Mouse (Mus musculus) stomach, embryonic 16.5 days (tissue): ENCODE measurements around the gene Sars. TPM values are rescaled to one million over a fixed set of nuclear protein-coding genes. Genes with fewer than 3 reads are reported as not detected.

Source experiments
- ATAC-seq: fragments of 200-750 bp; cut with Nextera tagmentation; 2 replicates; pipeline ENCODE4 v1.8.0; 2017; ENCODE audit warnings: moderate number of reproducible peaks, moderate TSS enrichment; ENCODE audit not compliant: insufficient read depth, low FRiP score
- H3K27ac ChIP-seq: fragments of 300-500 bp; sonication (generic); 2 replicates; pipeline ENCODE4 v1.5.1; 2014; ENCODE audit warnings: low read length
- H3K27me3 ChIP-seq: fragments of 300-500 bp; sonication (generic); 2 replicates; pipeline ENCODE4 v1.6.1; 2014; ENCODE audit warnings: low read length, control low read depth, mixed read lengths; ENCODE audit not compliant: control insufficient read depth, insufficient read depth
- H3K36me3 ChIP-seq: fragments of 300-500 bp; sonication (generic); 2 replicates; pipeline ENCODE4 v1.6.1; 2014; ENCODE audit warnings: low read length; ENCODE audit not compliant: control insufficient read depth, insufficient read depth
- H3K4me1 ChIP-seq: fragments of 300-500 bp; sonication (generic); 2 replicates; pipeline ENCODE4 v1.6.1; 2014; ENCODE audit warnings: low read length, control low read depth, mixed read lengths; ENCODE audit not compliant: control insufficient read depth, insufficient read depth
- H3K4me2 ChIP-seq: fragments of 300-500 bp; sonication (generic); 2 replicates; pipeline ENCODE4 v1.6.1; 2014; ENCODE audit warnings: low read depth, low read length, mixed read lengths
- H3K4me3 ChIP-seq: fragments of 300-500 bp; sonication (generic); replicated peaks from 2 replicates; pipeline ENCODE4 v1.5.1; 2014; ENCODE audit warnings: mild to moderate bottlenecking, low read length
- H3K9ac ChIP-seq: fragments of 300-500 bp; sonication (generic); 2 replicates; pipeline ENCODE4 v1.6.1; 2014; ENCODE audit warnings: low read length
- H3K9me3 ChIP-seq: fragments of 300-500 bp; sonication (generic); replicated peaks from 2 replicates; pipeline ENCODE4 v1.6.1; 2016; ENCODE audit warnings: low read length, control low read depth; ENCODE audit not compliant: control insufficient read depth
- WGBS: fragments of 180-500 bp; shearing (Covaris S2); extraction: QIAGEN DNeasy Blood & Tissue Kit; methylation state at CpG from one replicate; pipeline ENCODE4 v1.1.7; 2014; 5-methylcytosine and 5-hydroxymethylcytosine counted together
- polyA plus RNA-seq: library from polyadenylated mRNA; unstranded; fragments of >200 nt; fragmentation: Nextera tagmentation; extraction: Ambion mirVana; gene quantifications from 2 replicates; pipeline ENCODE4 v1.2.1, GENCODE M21; 2015

Gene Sars
- 144 and 146 TPM in 2 replicates for polyA plus RNA-seq

DNA sequence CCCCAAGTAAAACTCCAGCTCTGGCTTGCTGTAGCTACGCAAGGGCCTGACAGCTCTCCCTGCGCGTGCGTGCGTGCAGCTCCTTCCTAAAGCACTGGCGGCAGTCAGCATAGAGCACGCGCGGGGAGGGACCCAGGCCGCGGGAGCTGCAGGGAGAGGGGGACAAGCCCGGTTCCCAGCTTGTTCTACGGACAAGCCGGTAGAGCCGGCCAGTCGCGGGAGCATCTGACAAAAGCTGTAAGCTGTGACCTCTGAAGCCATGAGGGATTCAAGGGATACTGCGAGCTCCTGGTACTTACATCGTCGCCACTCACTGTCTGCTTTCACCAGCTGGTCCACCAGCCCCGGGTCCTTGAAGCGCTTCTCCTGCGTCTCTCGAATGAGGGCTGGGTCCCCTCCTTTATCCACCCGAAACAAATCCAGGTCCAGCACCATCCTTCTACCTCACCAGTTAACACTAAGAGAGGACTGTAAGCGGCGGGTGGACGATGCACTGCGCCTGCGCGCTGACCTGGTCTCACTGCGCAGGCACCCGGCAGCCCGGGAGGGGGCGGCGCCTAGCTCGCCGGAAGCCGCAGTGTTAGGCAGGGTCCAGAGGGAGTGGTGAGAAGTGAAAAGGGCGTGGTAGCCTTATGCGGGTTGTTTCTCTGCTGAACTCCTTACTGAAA, at the start of gene Sars:
Gene Sars, minus strand, starts transcription at position 512 of the 668 bp plus-strand sequence.
- no peaks in the 10 kb centered on the region for H3K27me3 ChIP-seq
- peaks cover 19% of the 10 kb centered on the region for H3K4me1 ChIP-seq
- no peaks in the 10 kb centered on the region for H3K36me3 ChIP-seq
- H3K4me3 ChIP-seq, result peak within 1 kb of the TSS; percentile 95
- WGBS, result under 1% methylated on average over 41 of the region's 41 CpGs
- peak within 1 kb of the TSS; percentile 92 for H3K4me2 ChIP-seq
- peak within 1 kb of the TSS; percentile 94 for H3K27ac ChIP-seq
- peak within 1 kb of the TSS; percentile 92 for H3K9ac ChIP-seq
- peak; percentile 97 for ATAC-seq
- no peaks in the 10 kb centered on the region for H3K9me3 ChIP-seq

DNA sequence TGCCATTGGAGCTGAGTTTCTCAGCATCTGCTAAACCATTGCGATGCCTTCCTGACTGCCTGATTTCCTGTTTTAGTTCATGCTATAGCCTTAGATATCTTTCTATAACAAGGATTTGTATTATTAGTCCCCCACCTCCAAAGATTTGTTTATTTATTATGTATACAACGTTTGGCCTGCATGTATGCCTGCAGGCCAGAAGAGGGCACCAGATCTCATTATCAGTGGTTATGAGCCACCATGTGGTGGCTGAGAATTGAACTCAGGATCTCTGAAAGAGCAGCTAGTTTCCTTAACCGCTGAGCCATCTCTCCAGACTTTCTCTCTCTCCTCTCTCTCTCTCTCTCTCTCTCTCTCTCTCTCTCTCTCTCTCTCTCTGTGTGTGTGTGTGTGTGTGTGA, 45.0 kb upstream of the Sars start:
- ATAC-seq, result no peak
- H3K4me2 ChIP-seq, result no peak overlapping the region
- no peak overlapping the region for H3K27ac ChIP-seq
- no peaks in the 10 kb centered on the region for H3K27me3 ChIP-seq
- WGBS, result 41% methylated on average over 3 of the region's 3 CpGs
- H3K36me3 ChIP-seq, result no peaks in the 10 kb centered on the region
- H3K4me1 ChIP-seq, result no peaks in the 10 kb centered on the region
- no peak overlapping the region for H3K9ac ChIP-seq
- H3K4me3 ChIP-seq, result no peak overlapping the region
- no peaks in the 10 kb centered on the region for H3K9me3 ChIP-seq

DNA sequence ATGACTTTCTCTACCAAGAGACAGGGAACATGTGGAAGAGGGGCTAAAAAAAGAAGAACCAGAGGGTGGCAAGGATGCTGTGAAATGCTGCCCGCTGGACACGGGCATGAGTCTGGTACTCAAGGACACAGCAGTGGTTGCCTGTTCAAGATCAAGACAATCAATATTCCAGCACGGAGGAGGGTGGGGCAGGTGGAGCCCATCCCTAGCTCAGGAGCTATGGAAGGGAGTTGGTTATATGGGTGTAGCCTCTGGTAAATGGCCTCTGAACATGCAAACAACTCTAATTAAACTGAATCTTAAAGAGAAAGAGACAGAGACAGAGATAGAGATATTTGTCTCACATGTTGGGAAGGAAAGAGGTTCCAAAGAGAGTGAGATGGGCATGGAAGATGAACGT, 39.7 kb upstream of the Sars start:
- H3K4me3 ChIP-seq, result no peak overlapping the region
- no peak overlapping the region for H3K4me2 ChIP-seq
- 77% methylated on average over 4 of the region's 4 CpGs for WGBS
- no peaks in the 10 kb centered on the region for H3K36me3 ChIP-seq
- peak; percentile 74 for ATAC-seq
- H3K4me1 ChIP-seq, result no peaks in the 10 kb centered on the region
- H3K27ac ChIP-seq, result no peak overlapping the region
- no peaks in the 10 kb centered on the region for H3K27me3 ChIP-seq
- no peak overlapping the region for H3K9ac ChIP-seq
- 0 out of 2 replicates have a peak, but pooled peaks cover 5% of the 10 kb centered on the region for H3K9me3 ChIP-seq

DNA sequence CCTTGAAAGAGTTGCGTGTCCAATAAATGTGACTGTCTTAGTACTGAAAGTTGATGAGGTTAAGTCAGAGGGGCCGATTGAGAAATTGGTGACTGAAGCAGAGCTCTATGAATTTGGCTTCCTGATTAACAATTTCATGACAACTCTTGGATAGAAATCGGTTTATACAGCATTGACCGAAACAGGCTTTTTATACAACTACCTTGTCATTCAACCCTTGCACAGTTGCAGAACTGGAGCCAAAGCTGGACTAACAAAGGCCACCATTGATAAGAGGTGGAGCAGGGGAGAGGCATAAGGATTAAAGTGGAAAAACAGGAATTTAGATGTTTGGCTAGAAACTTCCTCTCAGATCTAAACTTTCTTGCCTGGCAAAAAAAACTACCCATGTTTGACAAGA, 33.8 kb upstream of the Sars start:
- Histone ChIP-seq H3K4me3 (no peak overlapping the region), H3K27me3 (no peaks in the 10 kb centered on the region), H3K4me1 (peaks cover 19% of the 10 kb centered on the region), H3K9me3 (0 out of 2 replicates have a peak, but pooled peaks cover 5% of the 10 kb centered on the region), H3K27ac (peak overlapping the region; percentile 88), H3K9ac (no peak overlapping the region), H3K36me3 (no peaks in the 10 kb centered on the region), H3K4me2 (no peak overlapping the region)
- no peak for ATAC-seq
- 61% methylated on average over 4 of the region's 4 CpGs for WGBS

DNA sequence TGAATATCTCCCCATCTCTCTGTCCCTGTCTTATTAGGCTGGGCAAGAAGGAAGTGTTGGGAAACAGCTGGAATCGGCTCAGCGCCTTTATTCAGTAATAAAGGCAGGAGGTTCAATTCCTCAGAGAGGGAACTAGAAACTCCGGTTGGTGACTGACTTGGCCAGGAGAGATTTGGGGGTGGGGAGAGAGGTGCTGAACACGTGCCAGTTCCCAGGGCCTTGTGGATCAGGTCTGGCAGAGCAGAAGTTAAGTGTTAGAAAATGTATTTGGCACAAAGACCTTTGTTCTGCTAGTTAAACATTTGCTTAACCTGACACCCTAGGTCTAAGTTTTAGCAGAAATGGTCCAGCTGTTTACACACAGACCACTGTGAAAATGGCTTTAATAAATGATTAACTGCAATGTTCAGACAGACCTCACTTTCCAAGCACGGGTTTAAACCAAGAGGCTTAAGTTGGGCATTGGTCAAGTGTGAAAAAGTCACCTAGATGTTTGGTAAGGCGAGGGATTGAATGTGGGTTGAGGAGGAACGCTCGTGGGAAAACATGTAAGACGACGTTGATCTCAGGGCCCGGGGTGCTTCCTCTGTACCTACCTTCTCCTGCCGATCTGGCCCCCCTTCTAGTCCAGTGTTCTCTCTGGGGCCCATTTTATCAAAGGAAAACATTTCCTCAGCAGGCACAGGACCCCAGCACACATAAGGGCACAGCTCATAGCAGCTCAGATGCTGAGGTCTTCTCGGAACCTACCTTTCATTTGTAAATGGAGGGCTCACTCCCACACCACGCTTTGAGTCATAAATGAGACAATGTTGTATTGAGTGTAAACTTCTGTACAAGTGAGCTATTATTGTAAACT, 32.0 kb upstream of the Sars start:
- peak; percentile 89 for ATAC-seq
- 23% methylated on average over 14 of the region's 14 CpGs for WGBS

DNA sequence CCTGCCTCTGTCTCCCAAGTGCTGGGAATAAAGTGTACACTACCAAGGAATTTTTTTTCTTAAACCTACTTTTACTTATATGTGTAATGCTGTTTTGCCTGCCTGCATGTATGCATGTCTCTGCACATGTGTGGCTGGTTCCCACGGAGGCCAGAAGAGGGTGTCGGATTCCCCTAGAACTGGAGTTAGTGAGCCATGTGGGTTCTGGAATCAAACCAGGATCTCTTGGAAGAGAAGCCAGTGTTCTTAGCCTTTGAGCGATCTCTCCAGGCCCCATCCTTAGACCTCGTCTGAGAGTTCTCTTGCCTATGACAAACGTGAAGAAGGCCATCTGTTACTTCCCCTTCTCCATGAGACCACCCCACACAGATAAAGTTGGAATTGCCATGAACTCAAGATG, 30.5 kb upstream of the Sars start:
- no peaks in the 10 kb centered on the region for H3K27me3 ChIP-seq
- H3K36me3 ChIP-seq, result no peaks in the 10 kb centered on the region
- ATAC-seq, result peak; percentile 6; the same call in 1 of the 2 replicates
- H3K27ac ChIP-seq, result peak overlapping the region; percentile 88
- no peaks in the 10 kb centered on the region for H3K9me3 ChIP-seq
- H3K4me3 ChIP-seq, result no peak overlapping the region
- no peak overlapping the region for H3K4me2 ChIP-seq
- H3K4me1 ChIP-seq, result peaks cover 19% of the 10 kb centered on the region
- 57% methylated on average over 5 of the region's 5 CpGs for WGBS
- no peak overlapping the region for H3K9ac ChIP-seq

More for the DNA sequence above, 32.0 kb upstream of the Sars start:
- H3K4me2 ChIP-seq, result 0 out of 2 replicates have a peak overlapping the region, but pooled peaks have one; percentile 16
- H3K27me3 ChIP-seq, result no peaks in the 10 kb centered on the region
- H3K4me1 ChIP-seq, result peaks cover 19% of the 10 kb centered on the region
- H3K36me3 ChIP-seq, result no peaks in the 10 kb centered on the region
- H3K9me3 ChIP-seq, result no peaks in the 10 kb centered on the region
- peak overlapping the region; percentile 88 for H3K27ac ChIP-seq
- no peak overlapping the region for H3K4me3 ChIP-seq
- no peak overlapping the region; the same call in 1 of the 2 replicates for H3K9ac ChIP-seq

DNA sequence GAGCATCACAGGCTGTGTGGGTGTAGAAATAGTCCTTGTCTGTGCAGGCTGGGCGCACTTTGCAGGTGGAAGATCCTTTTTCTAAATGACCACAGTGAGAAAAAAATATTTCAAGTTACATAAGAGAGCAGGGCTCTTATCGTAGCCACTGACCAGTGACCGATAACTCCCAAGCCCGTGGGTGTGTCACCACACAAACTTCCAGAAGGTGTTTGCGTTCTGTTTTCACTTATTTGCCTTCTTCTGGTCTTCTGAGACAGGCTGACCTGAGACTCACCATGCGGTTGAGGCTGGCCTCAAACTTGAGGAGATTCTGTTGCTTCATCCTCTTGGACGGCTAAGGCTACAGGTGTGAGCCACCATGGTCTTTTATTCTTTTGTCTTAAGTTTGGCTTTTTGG, 30.0 kb upstream of the Sars start:
- no peak overlapping the region for H3K4me2 ChIP-seq
- no peaks in the 10 kb centered on the region for H3K9me3 ChIP-seq
- no peak overlapping the region for H3K9ac ChIP-seq
- peaks cover 19% of the 10 kb centered on the region for H3K4me1 ChIP-seq
- peak overlapping the region; percentile 88; the same call in 1 of the 2 replicates for H3K27ac ChIP-seq
- 73% methylated on average over 7 of the region's 7 CpGs for whole genome bisulfite sequencing
- no peaks in the 10 kb centered on the region for H3K27me3 ChIP-seq
- no peak overlapping the region for H3K4me3 ChIP-seq
- ATAC-seq, result no peak
- H3K36me3 ChIP-seq, result no peaks in the 10 kb centered on the region

DNA sequence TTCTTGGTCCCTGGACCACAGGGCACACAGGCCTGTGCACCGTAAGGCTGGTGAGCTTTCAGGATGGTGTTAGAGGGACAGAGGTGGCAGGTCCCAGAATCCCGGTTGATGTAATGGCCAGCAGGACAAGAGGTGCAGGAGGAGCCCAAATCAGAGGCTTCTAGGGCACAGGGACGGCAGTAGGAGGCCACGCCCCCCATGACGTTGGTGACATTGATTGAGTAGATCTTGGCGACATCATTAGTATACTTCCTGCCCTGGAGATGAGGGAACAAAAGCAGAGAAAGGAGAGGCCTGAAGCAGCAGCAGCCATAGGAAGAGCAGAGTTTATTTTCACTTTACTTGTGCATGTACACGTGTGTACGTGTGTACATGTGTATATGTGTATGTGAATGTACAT, 22.8 kb upstream of the Sars start:
- H3K9me3 ChIP-seq, result no peaks in the 10 kb centered on the region
- H3K4me2 ChIP-seq, result no peak overlapping the region
- no peak overlapping the region for H3K4me3 ChIP-seq
- no peak overlapping the region for H3K9ac ChIP-seq
- H3K27ac ChIP-seq, result no peak overlapping the region
- no peaks in the 10 kb centered on the region for H3K36me3 ChIP-seq
- H3K27me3 ChIP-seq, result no peaks in the 10 kb centered on the region
- ATAC-seq, result no peak
- no peaks in the 10 kb centered on the region for H3K4me1 ChIP-seq
- 42% methylated on average over 8 of the region's 8 CpGs for WGBS

DNA sequence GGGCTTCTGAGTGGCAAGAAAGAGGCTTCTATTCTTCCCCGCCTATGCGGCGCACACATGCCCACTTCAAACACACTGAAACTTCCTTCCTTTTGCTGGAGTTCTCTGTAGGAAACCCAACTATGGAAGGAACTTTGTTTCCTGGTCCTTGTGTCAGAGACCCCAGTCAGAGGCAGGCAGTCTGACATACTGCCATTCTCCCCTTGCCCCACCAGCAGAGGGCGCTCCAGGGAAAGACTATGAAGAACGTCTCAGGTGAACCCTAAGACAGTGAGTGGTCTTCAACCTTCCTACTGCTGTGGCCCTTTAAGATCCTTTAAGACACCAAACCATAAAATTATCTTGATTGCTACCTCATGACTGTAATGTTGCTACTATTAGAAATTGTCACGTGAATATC, 21.4 kb upstream of the Sars start:
- Histone ChIP-seq H3K4me3 (no peak overlapping the region), H3K9ac (no peak overlapping the region), H3K27ac (no peak overlapping the region), H3K36me3 (no peaks in the 10 kb centered on the region), H3K27me3 (no peaks in the 10 kb centered on the region), H3K4me1 (no peaks in the 10 kb centered on the region), H3K9me3 (no peaks in the 10 kb centered on the region), H3K4me2 (no peak overlapping the region)
- ATAC-seq, result no peak
- 87% methylated on average over 6 of the region's 6 CpGs for WGBS
